Mouse (Mus musculus) small intestine, adult 2 months (tissue): ENCODE results near the gene Cntn2. TPM values are rescaled to one million over a fixed set of nuclear protein-coding genes. Genes with fewer than 3 reads are reported as not detected.

Experiments used
- H3K27ac ChIP-seq: fragments of 200-500 bp; 2 replicates; pipeline ENCODE4 v1.5.1; 2012; ENCODE audit warnings: low read depth, low read length, control low read depth, inconsistent platforms; ENCODE audit not compliant: insufficient read depth
- H3K27me3 ChIP-seq: fragments of 200-500 bp; 2 replicates; pipeline ENCODE4 v1.6.1; 2012; ENCODE audit warnings: mild to moderate bottlenecking, moderate library complexity, low read length, inconsistent platforms; ENCODE audit not compliant: control insufficient read depth, insufficient read depth
- H3K36me3 ChIP-seq: fragments of 200-500 bp; 2 replicates; pipeline ENCODE4 v1.6.1; 2012; ENCODE audit warnings: mild to moderate bottlenecking, low read length, control low read depth, inconsistent platforms; ENCODE audit not compliant: control insufficient read depth, insufficient read depth
- H3K4me1 ChIP-seq: fragments of 200-500 bp; 2 replicates; pipeline ENCODE4 v1.6.1; 2012; ENCODE audit warnings: low read length, inconsistent platforms, mixed read lengths; ENCODE audit not compliant: control insufficient read depth, insufficient read depth, insufficient read length
- H3K4me3 ChIP-seq: fragments of 200-500 bp; 2 replicates; pipeline ENCODE4 v1.5.1; 2012; ENCODE audit warnings: low read depth, mild to moderate bottlenecking, control low read depth, inconsistent platforms, low read length, moderate library complexity
- CTCF ChIP-seq: fragments of 200-500 bp; IDR thresholded peaks from 2 replicates; pipeline ENCODE4 v1.5.1; 2012; ENCODE audit warnings: low read depth, mild to moderate bottlenecking, control low read depth, inconsistent platforms, low read length, moderate library complexity, mixed read lengths; ENCODE audit not compliant: insufficient replicate concordance, insufficient read length; ENCODE audit errors: extremely low read depth
- POLR2A ChIP-seq: fragments of 200-500 bp; IDR thresholded peaks from 2 replicates; pipeline ENCODE4 v1.6.1; 2012; ENCODE audit warnings: low read depth, mild to moderate bottlenecking, control low read depth, inconsistent platforms, low read length, moderate library complexity
- WGBS: fragments of 180-500 bp; shearing (Covaris S2); methylation state at CpG from one replicate; pipeline ENCODE4 v1.1.7; 2018; 5-methylcytosine and 5-hydroxymethylcytosine counted together
- polyA plus RNA-seq: library from polyadenylated mRNA; depleted of rRNA; stranded (reverse); fragments of >200 nt; gene quantifications from 2 replicates; pipeline ENCODE4 v1.2.3, GENCODE M21; 2012

The Cntn2 gene
- polyA plus RNA-seq, 1 experiment: 0.13 TPM

DNA sequence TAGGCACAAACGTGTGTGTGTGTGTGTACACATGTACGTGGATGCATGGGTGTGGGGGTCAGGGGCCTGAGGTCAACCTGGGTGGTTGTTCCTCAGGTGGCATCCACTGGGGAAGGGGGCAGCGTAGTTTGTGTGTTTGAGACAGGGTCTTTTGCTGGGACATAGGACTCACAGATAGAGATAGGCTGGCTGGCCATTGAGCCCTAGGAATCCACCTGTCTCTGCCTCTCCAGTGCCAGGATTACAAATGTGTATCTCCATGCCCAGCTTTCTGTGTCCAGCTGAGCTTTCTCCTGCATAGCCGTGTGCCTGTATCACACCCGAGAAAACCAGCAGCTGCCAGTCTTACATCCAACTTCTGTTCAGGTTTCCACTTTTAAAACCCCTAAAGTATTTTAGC is 33.3 kb downstream of the Cntn2 start:
- no peaks in the 10 kb centered on the region for H3K4me1 ChIP-seq
- no peak for TF ChIP-seq POLR2A
- TF ChIP-seq CTCF: no peak
- 69% methylated on average over 5 of the region's 5 CpGs for WGBS
- peaks cover 29% of the 10 kb centered on the region for H3K36me3 ChIP-seq
- no peak overlapping the region for H3K4me3 ChIP-seq
- no peak overlapping the region for H3K27ac ChIP-seq
- no peaks in the 10 kb centered on the region for H3K27me3 ChIP-seq

DNA sequence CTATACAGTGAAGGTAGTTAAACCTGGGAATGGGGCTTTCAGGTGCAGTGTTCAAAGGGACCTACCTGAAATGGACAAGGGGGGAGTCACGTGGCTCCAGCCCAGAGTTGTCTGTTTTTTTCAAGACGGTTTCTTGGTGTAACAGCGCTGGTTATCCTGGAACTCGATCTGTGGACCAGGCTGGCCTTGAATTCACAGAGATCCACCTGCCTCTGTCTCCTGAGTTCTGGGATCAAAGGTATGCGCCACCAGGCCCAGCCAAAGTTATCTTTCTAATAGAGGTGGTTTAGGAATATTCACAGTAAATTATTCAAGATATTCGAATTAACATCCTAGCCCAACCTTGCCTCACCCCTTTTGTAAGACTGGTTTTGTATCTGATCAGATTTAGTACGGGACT is 36.4 kb downstream of the Cntn2 start:
- Histone ChIP-seq H3K27me3 (no peaks in the 10 kb centered on the region), H3K36me3 (peaks cover 52% of the 10 kb centered on the region), H3K4me1 (no peaks in the 10 kb centered on the region), H3K27ac (no peak overlapping the region), H3K4me3 (no peak overlapping the region)
- TF ChIP-seq CTCF (no peak), POLR2A (no peak)
- WGBS: 88% methylated on average over 7 of the region's 7 CpGs

DNA sequence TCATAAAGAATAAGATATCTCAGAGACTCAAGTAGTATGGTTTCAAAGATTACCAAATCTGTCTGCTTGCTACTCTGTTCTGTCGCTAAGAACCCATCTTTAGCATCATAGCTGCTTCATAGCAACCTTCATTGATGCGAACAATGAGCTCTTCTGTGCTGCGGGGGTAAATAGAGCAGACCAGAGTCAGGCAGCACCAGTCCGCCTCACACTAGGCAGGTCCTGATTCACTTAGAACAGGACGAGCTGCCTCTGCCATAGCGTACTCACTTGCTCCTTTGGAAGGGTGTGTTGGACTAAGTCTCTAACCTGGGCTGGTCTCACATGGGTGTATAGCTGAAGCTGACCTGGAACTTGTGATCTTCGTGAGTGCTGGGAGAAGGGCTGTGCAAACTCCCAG is 37.0 kb downstream of the Cntn2 start, which contains the start of gene Tmem81:
TSS of gene Tmem81 (plus strand) at position 173 of the 400 bp plus-strand sequence.
- Histone ChIP-seq H3K27ac (no peak within 1 kb of the TSS), H3K4me1 (no peaks in the 10 kb centered on the region), H3K36me3 (peaks cover 57% of the 10 kb centered on the region), H3K27me3 (no peaks in the 10 kb centered on the region), H3K4me3 (no peak within 1 kb of the TSS)
- TF ChIP-seq CTCF: no peak
- no peak for TF ChIP-seq POLR2A
- 93% methylated on average over 7 of the region's 7 CpGs for WGBS

DNA sequence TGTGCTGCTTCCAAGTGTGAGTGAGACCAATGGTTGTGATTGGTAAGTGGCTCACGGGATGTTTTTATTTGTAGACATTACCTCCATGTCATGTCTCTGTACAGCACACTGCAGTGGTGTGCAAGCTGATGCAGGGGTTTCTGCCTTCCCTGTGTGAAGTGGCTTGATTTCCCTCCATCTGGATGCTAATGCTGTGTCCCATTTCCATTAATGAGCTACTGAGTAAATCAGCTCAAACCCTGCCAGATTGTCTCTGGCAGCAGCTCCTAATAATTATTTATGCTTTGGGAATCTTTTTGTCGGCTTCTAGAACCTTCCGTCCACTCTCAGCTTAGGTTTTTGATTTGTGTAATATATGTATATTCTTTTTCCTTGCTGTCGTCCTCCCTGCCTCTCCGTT is 37.9 kb downstream of the Cntn2 start:
- WGBS: 88% methylated on average over 5 of the region's 5 CpGs
- H3K27me3 ChIP-seq: no peaks in the 10 kb centered on the region
- no peak overlapping the region for H3K27ac ChIP-seq
- no peak overlapping the region for H3K4me3 ChIP-seq
- no peaks in the 10 kb centered on the region for H3K4me1 ChIP-seq
- peaks cover 63% of the 10 kb centered on the region for H3K36me3 ChIP-seq
- TF ChIP-seq CTCF (no peak), POLR2A (no peak)

DNA sequence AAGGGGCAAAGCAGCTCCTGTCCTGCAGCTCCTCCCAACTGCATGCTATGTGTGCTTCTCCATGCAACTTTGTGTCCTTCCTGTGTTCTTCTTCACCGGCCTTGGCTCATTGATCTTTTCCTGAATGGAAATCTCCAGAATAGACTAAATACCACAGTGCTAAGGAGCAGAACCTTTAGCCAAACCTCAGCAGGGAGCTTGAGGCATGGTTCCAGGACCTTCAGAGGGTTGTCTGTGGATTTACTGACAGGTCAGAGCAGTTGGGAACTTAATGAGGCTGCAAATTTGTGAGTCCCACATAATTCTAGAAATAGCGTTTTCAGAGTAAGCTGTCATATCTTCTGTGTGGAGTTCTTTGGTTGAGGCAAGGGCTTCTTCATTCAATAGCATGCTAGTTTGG is 42.5 kb downstream of the Cntn2 start:
- Histone ChIP-seq H3K27me3 (no peaks in the 10 kb centered on the region), H3K36me3 (peaks cover 74% of the 10 kb centered on the region), H3K4me1 (no peaks in the 10 kb centered on the region), H3K4me3 (no peak overlapping the region), H3K27ac (no peak overlapping the region)
- TF ChIP-seq POLR2A (no peak), CTCF (no peak)
- WGBS: 94% methylated on average over 2 of the region's 2 CpGs

DNA sequence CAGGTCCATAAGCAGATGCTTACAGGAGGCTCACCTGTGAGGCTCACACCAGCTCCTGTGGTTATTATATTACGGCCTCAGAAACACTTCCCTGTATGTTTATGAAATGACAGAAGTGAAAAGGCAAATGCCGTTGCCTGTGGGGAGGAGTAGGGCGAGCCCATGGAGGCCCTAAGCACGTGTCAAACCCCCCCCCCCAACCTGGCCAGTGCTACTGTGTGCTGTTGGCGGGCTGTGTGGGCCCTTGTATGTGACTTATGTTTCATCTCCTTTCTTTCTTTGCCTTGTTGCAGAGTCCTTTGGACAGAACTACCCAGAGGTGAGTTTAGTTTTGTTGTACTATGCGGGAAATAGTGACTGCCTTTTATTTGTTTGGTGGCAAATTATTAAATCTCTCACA is 59.3 kb downstream of the Cntn2 start:
- TF ChIP-seq CTCF (no peak), POLR2A (no peak)
- 85% methylated on average over 6 of the region's 6 CpGs for WGBS
- Histone ChIP-seq H3K27ac (no peak overlapping the region), H3K27me3 (no peaks in the 10 kb centered on the region), H3K4me1 (no peaks in the 10 kb centered on the region), H3K36me3 (peaks cover 16% of the 10 kb centered on the region), H3K4me3 (no peak overlapping the region)

DNA sequence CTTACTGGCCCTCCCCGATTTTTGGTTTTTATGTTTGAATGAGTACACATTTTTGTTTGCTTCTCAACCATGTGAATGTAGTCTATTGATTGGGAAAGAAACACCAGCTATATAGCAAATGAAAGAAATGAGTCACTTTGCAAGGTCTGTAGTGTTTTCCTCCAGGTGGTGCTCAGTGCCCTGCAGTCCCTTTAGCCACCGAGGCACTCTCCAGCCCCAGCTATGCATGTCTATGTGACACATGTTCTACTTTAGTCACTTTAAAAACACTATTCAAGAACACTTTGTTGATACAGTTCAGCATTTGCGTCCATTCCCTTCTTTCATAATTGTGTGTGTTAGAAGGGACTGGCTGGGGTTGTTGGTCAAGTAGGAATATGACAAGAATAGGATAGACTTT is 59.8 kb downstream of the Cntn2 start:
- Histone ChIP-seq H3K27ac (no peak overlapping the region), H3K4me1 (peaks cover 2% of the 10 kb centered on the region; the same call in 1 of the 2 replicates), H3K36me3 (peaks cover 11% of the 10 kb centered on the region), H3K27me3 (no peaks in the 10 kb centered on the region), H3K4me3 (no peak overlapping the region)
- 80% methylated on average over 3 of the region's 3 CpGs for WGBS
- TF ChIP-seq POLR2A (no peak), CTCF (no peak)
